ENCODE assay signal across 10 mouse cellular contexts in genomic region chr19:29824034-29824700, GRCm38 (mm10). TPM values are rescaled to one million over a fixed set of nuclear protein-coding genes. Genes with fewer than 3 reads are reported as not detected.
A peak's percentile ranks its signal among the peaks of the same experiment; 100 is the strongest.
DNase-seq lines count a peak whose midpoint lies in the region; ATAC-seq and TF ChIP-seq lines count a peak whose summit lies in the region.
"Had no signal": no experiment of that assay in that cellular context is flagged by ENCODE, and none has a peak within 500 bp of the region (broad histone marks: within the 10 kb centered on the region; RNA-seq: fewer than 3 reads in every experiment).

No protein-coding gene starts in this region.

- no peaks in the 10 kb centered on the region for H3K27me3 ChIP-seq in hindbrain, embryonic 11.5 days (ENCODE audit: control insufficient read depth, insufficient read depth, low read length)
- H3K27me3 ChIP-seq in hindbrain, embryonic 13.5 days, result no peaks in the 10 kb centered on the region
- no peaks in the 10 kb centered on the region for H3K27me3 ChIP-seq in forebrain, embryonic 11.5 days (ENCODE audit: control insufficient read depth, insufficient read depth, low read length)
- no peaks in the 10 kb centered on the region for H3K27me3 ChIP-seq in kidney, postnatal 0 days (ENCODE audit: insufficient read depth, low read length)
- H3K27me3 ChIP-seq: embryonic facial prominence, embryonic 12.5 days; limb, embryonic 15.5 days had no signal

- H3K4me3 ChIP-seq in hindbrain, embryonic 11.5 days (ENCODE audit: low read depth, low read length), result no peak overlapping the region
- no peak overlapping the region for H3K4me3 ChIP-seq in hindbrain, embryonic 13.5 days
- no peak overlapping the region for H3K4me3 ChIP-seq in forebrain, embryonic 11.5 days (ENCODE audit: low read depth, low read length)
- no peak overlapping the region for H3K4me3 ChIP-seq in kidney, postnatal 0 days (replicated peaks; ENCODE audit: low read depth, low read length)
- H3K4me3 ChIP-seq: embryonic facial prominence, embryonic 12.5 days; limb, embryonic 15.5 days had no signal

- TF ChIP-seq CTCF in kidney, postnatal 0 days (IDR thresholded peaks at IDR 0.05; ENCODE audit: low read depth), result peak; percentile 85

- no peaks in the 10 kb centered on the region for H3K4me1 ChIP-seq in hindbrain, embryonic 11.5 days (replicated peaks; ENCODE audit: control insufficient read depth, insufficient read depth, low read length)
- H3K4me1 ChIP-seq in hindbrain, embryonic 13.5 days (replicated peaks), result no peaks in the 10 kb centered on the region
- no peaks in the 10 kb centered on the region for H3K4me1 ChIP-seq in forebrain, embryonic 11.5 days (replicated peaks; ENCODE audit: control insufficient read depth, insufficient read depth, low read length)
- no peaks in the 10 kb centered on the region for H3K4me1 ChIP-seq in kidney, postnatal 0 days (replicated peaks; ENCODE audit: insufficient read depth, low read length)
- H3K4me1 ChIP-seq: embryonic facial prominence, embryonic 12.5 days; limb, embryonic 15.5 days had no signal

- no peak overlapping the region for H3K27ac ChIP-seq in hindbrain, embryonic 11.5 days (ENCODE audit: low read depth, low read length)
- H3K27ac ChIP-seq in hindbrain, embryonic 13.5 days, result no peak overlapping the region
- no peak overlapping the region for H3K27ac ChIP-seq in forebrain, embryonic 11.5 days (ENCODE audit: low read depth, low read length)
- H3K27ac ChIP-seq in kidney, postnatal 0 days, result no peak overlapping the region
- H3K27ac ChIP-seq: embryonic facial prominence, embryonic 12.5 days; limb, embryonic 15.5 days had no signal

- DNase-seq in hindbrain, embryonic 11.5 days (ENCODE audit: low spot score), result peak; percentile 76
- DNase-seq in A20 (ENCODE audit: low read depth, low spot score) (peak; percentile 71), R1 (ENCODE audit: low read depth, low spot score) (peak; percentile 81)
- DNase-seq in forebrain, embryonic 11.5 days (ENCODE audit: low spot score), result peak; percentile 73
- peak; percentile 80 for DNase-seq in kidney, postnatal 0 days (ENCODE audit: low spot score)
- peak; percentile 7 to 39 for DNase-seq in natural killer cell, adult 2 months (ENCODE audit: low spot score in 2 of 2)

- no peak overlapping the region for H3K9ac ChIP-seq in hindbrain, embryonic 11.5 days (ENCODE audit: low read depth, low read length)
- H3K9ac ChIP-seq in hindbrain, embryonic 13.5 days, result no peak overlapping the region
- H3K9ac ChIP-seq in forebrain, embryonic 11.5 days (ENCODE audit: low read length), result no peak overlapping the region
- no peak overlapping the region for H3K9ac ChIP-seq in kidney, postnatal 0 days (ENCODE audit: low read depth, low read length)
- H3K9ac ChIP-seq: embryonic facial prominence, embryonic 12.5 days; limb, embryonic 15.5 days had no signal

- ATAC-seq in hindbrain, embryonic 11.5 days (ENCODE audit: low FRiP score), result no peak
- ATAC-seq in hindbrain, embryonic 13.5 days (ENCODE audit: low FRiP score), result no peak
- ATAC-seq in forebrain, embryonic 11.5 days (replicated peaks; ENCODE audit: low FRiP score), result no peak
- 0 out of 2 replicates have a peak, but pooled peaks have one; percentile 9 for ATAC-seq in kidney, postnatal 0 days (replicated peaks; ENCODE audit: low FRiP score, low read depth)
- ATAC-seq in erythroblast, adult 5-6 weeks (replicated peaks; ENCODE audit: low FRiP score, poor library complexity, severe bottlenecking), result no peak

- no peaks in the 10 kb centered on the region for H3K36me3 ChIP-seq in hindbrain, embryonic 11.5 days (ENCODE audit: control insufficient read depth, insufficient read depth, low read length)
- H3K36me3 ChIP-seq in hindbrain, embryonic 13.5 days, result no peaks in the 10 kb centered on the region
- H3K36me3 ChIP-seq in forebrain, embryonic 11.5 days (ENCODE audit: control insufficient read depth, insufficient read depth, low read length), result no peaks in the 10 kb centered on the region
- no peaks in the 10 kb centered on the region for H3K36me3 ChIP-seq in kidney, postnatal 0 days (ENCODE audit: insufficient read depth, low read length)
- H3K36me3 ChIP-seq: embryonic facial prominence, embryonic 12.5 days; limb, embryonic 15.5 days had no signal

- no peak overlapping the region for H3K4me2 ChIP-seq in hindbrain, embryonic 11.5 days (replicated peaks; ENCODE audit: low read depth, low read length)
- no peak overlapping the region for H3K4me2 ChIP-seq in hindbrain, embryonic 13.5 days
- H3K4me2 ChIP-seq in forebrain, embryonic 11.5 days (ENCODE audit: low read depth, low read length, severe bottlenecking), result no peak overlapping the region
- no peak overlapping the region for H3K4me2 ChIP-seq in kidney, postnatal 0 days (ENCODE audit: low read length)
- H3K4me2 ChIP-seq: embryonic facial prominence, embryonic 12.5 days; limb, embryonic 15.5 days had no signal

- WGBS in hindbrain, embryonic 11.5 days, result 49% methylated on average over 6 of the region's 6 CpGs
- WGBS in hindbrain, embryonic 13.5 days, result 45% methylated on average over 6 of the region's 6 CpGs
- 45% methylated on average over 6 of the region's 6 CpGs for WGBS in forebrain, embryonic 11.5 days
- WGBS in kidney, postnatal 0 days, result 59% methylated on average over 6 of the region's 6 CpGs

- H3K9me3 ChIP-seq in hindbrain, embryonic 11.5 days (ENCODE audit: control insufficient read depth, low read length), result no peaks in the 10 kb centered on the region
- H3K9me3 ChIP-seq in hindbrain, embryonic 13.5 days, result no peaks in the 10 kb centered on the region
- no peaks in the 10 kb centered on the region for H3K9me3 ChIP-seq in forebrain, embryonic 11.5 days (ENCODE audit: control insufficient read depth, low read length)
- no peaks in the 10 kb centered on the region for H3K9me3 ChIP-seq in kidney, postnatal 0 days (replicated peaks; ENCODE audit: low read length)
- H3K9me3 ChIP-seq: embryonic facial prominence, embryonic 12.5 days; limb, embryonic 15.5 days had no signal

RNA-seq across cellular contexts. Expression of gene Ranbp6, which starts 11.4 kb away (rescaled TPM):
- polyA plus RNA-seq in hindbrain, embryonic 11.5 days (2014; fragmentation: Nextera tagmentation; extraction: Ambion mirVana), result 41.1 and 45.1 TPM in 2 replicates
- polyA plus RNA-seq in hindbrain, embryonic 13.5 days (2015; fragmentation: Nextera tagmentation; extraction: Ambion mirVana), result 45.1 and 48.6 TPM in 2 replicates
- 29.0 and 32.9 TPM in 2 replicates for polyA plus RNA-seq in forebrain, embryonic 11.5 days (2014; fragmentation: Nextera tagmentation; extraction: Ambion mirVana)
- 12.8 and 14.2 TPM in 2 replicates for polyA plus RNA-seq in kidney, postnatal 0 days (2015; fragmentation: Nextera tagmentation; extraction: Ambion mirVana)
- 4.8 TPM in 2 replicates for total RNA-seq in erythroblast, adult 5-6 weeks (2015; ENCODE audit: low replicate concordance)
- total RNA-seq in erythroblast, adult 5-6 weeks (2017; ENCODE audit: low replicate concordance), result 5.9 and 9.5 TPM in 2 replicates

RNA-seq across cellular contexts. Expression of gene 9930021J03Rik, which starts 18.4 kb away (rescaled TPM):
- 9.0 and 9.8 TPM in 2 replicates for polyA plus RNA-seq in hindbrain, embryonic 11.5 days (2014; fragmentation: Nextera tagmentation; extraction: Ambion mirVana)
- 7.5 and 7.8 TPM in 2 replicates for polyA plus RNA-seq in hindbrain, embryonic 13.5 days (2015; fragmentation: Nextera tagmentation; extraction: Ambion mirVana)
- polyA plus RNA-seq in forebrain, embryonic 11.5 days (2014; fragmentation: Nextera tagmentation; extraction: Ambion mirVana), result 7.3 and 8.1 TPM in 2 replicates
- polyA plus RNA-seq in kidney, postnatal 0 days (2015; fragmentation: Nextera tagmentation; extraction: Ambion mirVana), result 5.0 and 5.9 TPM in 2 replicates
- total RNA-seq in erythroblast, adult 5-6 weeks (2015; ENCODE audit: low replicate concordance), result 6.5 and 10.0 TPM in 2 replicates
- total RNA-seq in erythroblast, adult 5-6 weeks (2017; ENCODE audit: low replicate concordance), result 6.6 and 8.4 TPM in 2 replicates

Comparison
In these comparisons a context has a peak if more than half of its experiments do, and no peak if none do; other contexts are left out.
1. DNase-seq: peak in every context shown above with its lines; median percentile 81 in R1; 80 in kidney, postnatal 0 days; 76 in hindbrain, embryonic 11.5 days; 73 in forebrain, embryonic 11.5 days; 71 in A20; 23 in natural killer cell, adult 2 months.